Mouse (Mus musculus) adrenal gland, adult 2 months (tissue): ENCODE data around the gene Lrrc39. TPM values are rescaled to one million over a fixed set of nuclear protein-coding genes. Genes with fewer than 3 reads are reported as not detected.
A peak's percentile ranks its signal among the peaks of the same experiment; 100 is the strongest.

Experiments used
- DNase-seq: peaks from one replicate; pipeline ENCODE4 v3.0.0; 2021
- polyA plus RNA-seq: library from polyadenylated mRNA; depleted of rRNA; stranded (reverse); fragments of >200 nt; gene quantifications from 2 replicates; pipeline ENCODE4 v1.2.3, GENCODE M21; 2012; rRNA removed
- total RNA-seq, 2 experiments: library from RNA; stranded (reverse); gene quantifications; 2 replicates each; pipeline ENCODE4 v1.2.3; 2021

Lrrc39 gene
- total and polyA plus RNA-seq, 3 experiments: 0.43 to 3.2 (median 2.0) TPM

DNA sequence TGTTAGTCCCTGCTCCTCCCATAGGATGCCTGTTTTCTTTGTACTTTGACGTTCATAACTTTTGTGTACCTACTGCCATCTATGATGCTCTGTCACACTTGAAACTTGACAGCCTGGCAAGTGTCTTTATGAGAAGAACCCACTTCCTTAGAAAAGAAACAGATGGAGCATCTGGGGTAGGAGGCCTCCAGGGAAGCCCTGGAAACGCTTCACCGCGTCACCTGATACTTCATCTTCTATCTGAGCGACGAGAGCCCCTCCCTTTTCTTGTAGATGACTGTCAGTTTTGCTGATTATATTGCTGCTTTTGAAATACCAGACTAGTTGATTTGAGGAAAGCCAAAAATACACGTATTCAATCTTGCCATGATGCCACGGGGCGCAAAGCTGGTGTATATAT, 41.8 kb downstream of the Lrrc39 start:
- no peak for DNase-seq

DNA sequence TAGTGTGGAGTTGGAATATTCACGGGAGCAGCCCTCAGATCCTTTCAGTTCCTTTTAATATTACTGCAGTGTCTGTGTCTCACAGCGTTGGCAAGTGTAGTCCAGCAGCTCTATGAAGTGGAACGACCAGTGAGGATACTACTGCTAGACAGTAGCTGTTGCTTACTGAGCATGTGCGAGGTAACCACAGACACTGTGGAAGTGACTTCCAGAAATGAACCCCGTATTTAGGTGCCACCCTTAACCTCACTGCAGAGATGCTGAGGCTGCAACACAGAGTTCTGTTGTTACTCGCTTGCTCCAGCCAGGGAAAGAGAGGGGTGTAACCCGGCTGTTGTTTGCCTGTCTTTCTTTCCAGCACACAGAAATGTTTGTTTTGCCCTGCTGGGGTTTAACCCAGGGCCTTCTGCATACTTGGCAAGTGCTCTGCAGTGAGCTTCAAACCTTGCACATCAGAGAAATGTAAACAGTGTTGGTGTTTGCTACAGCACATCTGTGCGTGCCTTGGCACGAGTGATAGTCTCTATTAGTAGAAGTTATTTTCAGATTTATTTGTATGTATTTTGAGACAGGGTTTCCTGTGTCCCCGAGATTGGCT, 51.6 kb downstream of the Lrrc39 start, which contains the start of gene Trmt13:
Trmt13 (minus strand) TSS at position 293 of the 598 bp plus-strand sequence.
- no peak for DNase-seq

DNA sequence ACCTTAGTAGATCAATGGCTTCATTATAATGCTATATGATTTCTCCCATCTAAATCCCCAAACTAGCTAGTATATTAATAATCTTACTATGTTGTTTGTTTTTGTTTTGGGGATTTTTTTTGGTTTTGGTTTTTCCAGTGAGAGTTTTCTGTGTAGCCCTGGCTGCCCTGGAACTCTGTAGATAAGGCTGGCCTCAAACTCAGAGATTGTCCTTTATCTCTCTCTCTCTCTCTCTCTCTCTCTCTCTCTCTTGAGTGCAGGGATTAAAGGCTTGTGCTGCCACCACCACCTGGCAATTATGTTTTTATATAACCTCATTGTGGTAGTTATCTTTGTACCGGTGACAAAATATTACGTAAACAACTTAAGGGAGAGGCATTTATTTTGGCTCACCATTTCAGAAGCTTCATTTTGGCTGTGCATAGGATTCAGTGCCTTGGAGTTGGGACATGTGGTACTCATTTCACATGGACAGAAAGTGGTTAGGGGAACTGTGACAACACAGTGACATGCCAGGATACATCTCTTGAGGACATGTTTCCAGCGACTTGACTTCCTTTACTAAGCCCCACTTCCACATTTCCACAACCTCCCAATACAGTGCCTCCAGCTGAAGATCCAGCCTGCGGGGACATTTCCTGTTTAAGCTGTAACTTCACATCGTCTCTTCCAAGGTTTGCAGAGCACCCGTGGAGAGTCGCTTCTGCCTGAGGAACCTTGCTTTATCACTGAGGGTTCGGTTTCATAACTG, 52.7 kb downstream of the Lrrc39 start:
- DNase-seq: no peak

DNA sequence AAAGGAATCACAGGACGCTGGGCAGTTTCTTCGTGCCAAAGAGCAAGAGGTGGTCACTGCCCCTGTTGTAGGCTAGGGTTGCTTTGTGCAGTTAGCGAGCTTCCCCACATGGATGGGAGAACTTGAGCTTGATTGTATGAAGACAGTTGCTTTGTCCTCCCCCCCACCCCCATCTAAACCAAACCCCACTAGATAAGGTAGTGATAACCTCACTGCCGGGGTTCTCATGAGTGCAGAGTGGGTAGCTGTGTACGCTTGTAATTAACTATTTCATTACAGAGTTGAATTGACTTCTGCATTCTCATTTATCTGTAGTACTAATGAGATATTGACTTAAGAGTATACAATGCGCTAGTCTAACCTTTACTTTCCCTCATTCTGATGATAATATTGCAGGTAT, 56.1 kb downstream of the Lrrc39 start:
- DNase-seq: no peak

DNA sequence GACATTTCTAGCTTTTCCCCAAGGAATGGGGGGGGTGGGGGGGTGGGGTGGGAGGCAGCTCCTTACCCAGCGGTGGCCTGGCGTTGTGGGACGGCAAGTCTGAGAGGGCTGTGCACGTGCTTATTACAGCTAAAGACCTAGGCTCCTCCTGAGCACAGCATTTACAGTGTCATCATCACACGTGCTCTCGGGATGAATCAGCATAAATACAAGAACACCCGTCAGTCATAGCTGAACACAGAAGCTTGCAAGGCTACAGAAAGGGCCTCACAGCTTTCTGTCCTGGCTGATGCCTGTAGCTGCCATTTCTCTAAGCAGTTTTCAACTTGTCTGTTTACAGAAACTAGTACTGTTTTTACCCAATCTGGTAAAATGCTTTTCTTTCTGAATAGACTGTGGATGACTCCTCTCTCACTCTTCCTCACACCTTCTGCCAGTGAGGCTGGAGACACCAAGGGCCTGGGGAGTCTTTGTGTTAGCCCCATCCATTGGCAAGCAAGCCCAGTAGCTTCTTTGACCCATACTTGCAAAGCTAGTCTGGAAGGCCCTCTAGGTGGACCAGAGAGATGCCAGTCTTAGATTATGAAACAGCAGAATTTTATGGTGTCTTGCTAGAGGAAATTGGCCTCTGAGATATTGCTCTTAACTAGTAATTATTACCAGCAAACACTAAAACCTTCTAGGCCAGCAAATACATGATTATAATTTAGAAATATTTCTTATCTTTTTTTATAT, 58.0 kb downstream of the Lrrc39 start:
- DNase-seq: peak; percentile 15

DNA sequence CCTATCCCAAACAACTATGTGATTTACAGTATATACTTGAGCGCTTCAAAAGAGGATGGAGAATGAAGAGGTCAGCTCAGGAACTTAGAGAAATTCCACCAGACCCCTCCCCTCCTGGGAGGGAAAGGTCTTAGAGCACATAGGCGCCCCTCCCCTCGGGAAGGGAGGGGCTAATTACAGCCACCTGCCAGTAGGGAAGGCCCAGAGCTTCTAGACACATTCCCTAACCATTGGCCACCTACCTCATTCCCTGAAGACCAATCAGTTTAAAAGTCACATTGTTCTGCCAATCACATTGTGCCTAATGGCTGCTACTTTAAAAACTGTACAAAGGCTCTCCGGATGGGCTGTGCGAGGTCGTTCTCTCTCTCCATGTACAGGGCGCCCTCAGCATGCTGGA, 59.9 kb downstream of the Lrrc39 start:
- no peak for DNase-seq

DNA sequence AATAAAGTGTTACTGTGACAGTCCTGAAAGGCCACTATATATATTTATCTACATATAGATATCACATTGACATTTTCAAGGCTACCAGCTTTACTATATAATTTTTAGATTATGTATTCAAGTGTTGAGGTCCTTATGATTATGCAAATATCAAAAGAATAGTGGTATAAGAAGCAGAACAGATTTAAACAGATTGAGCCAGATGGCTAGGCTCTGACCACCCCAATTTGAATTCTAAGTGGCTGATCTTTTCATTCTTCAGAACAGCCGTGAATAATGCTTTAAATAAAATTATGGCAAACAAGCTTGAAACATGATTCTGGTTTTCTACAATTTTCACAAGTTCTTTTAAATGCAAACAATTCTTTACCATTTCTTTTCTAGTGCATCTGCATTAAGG, 68.7 kb downstream of the Lrrc39 start:
- no peak for DNase-seq

Other genes with a start within 250 kb of the Lrrc39 start
- 10 to 100 TPM; 11.0 to 14.9 TPM for gene Cdc14a, start 138.9 kb upstream of the Lrrc39 start, total RNA-seq
- 10.8 and 14.0 TPM in 2 replicates for gene Cdc14a, start 138.9 kb upstream of the Lrrc39 start, polyA plus RNA-seq
- 10 to 100 TPM; 27.4 to 37.1 TPM for gene Rtca, start 54.8 kb upstream of the Lrrc39 start, total RNA-seq
- gene Rtca, start 54.8 kb upstream of the Lrrc39 start, polyA plus RNA-seq: 28.6 and 40.6 TPM in 2 replicates
- 10 to 100 TPM; 83.9 to 91.5 TPM for gene Dbt, start 49.9 kb upstream of the Lrrc39 start, total RNA-seq
- 13.2 and 21.4 TPM in 2 replicates for gene Dbt, start 49.9 kb upstream of the Lrrc39 start, polyA plus RNA-seq
- gene Sass6, start 32.0 kb downstream of the Lrrc39 start, total RNA-seq: 1 to 10 TPM; 1.9 to 3.5 TPM
- 0.21 and 0.38 TPM in 2 replicates for gene Sass6, start 32.0 kb downstream of the Lrrc39 start, polyA plus RNA-seq
- 10 to 100 TPM; 11.5 to 16.4 TPM for gene Trmt13, start 51.6 kb downstream of the Lrrc39 start, total RNA-seq
- 1.8 and 2.3 TPM in 2 replicates for gene Trmt13, start 51.6 kb downstream of the Lrrc39 start, polyA plus RNA-seq
- 10 to 100 TPM; 48.9 to 55.8 TPM for gene Mfsd14a, start 99.7 kb downstream of the Lrrc39 start, total RNA-seq
- gene Mfsd14a, start 99.7 kb downstream of the Lrrc39 start, polyA plus RNA-seq: 7.1 and 8.1 TPM in 2 replicates
- not detected for gene Gm43191, start 118.3 kb downstream of the Lrrc39 start, total RNA-seq
- gene Gm43191, start 118.3 kb downstream of the Lrrc39 start, polyA plus RNA-seq: not detected in 2 replicates
- gene Slc35a3, start 149.9 kb downstream of the Lrrc39 start, total RNA-seq: 10 to 100 TPM; 20.2 to 26.7 TPM
- 1.1 TPM in 2 replicates for gene Slc35a3, start 149.9 kb downstream of the Lrrc39 start, polyA plus RNA-seq
- gene Agl, start 245.2 kb downstream of the Lrrc39 start, total RNA-seq: 10 to 100 TPM; 53.8 to 54.6 TPM
- 9.7 and 9.8 TPM in 2 replicates for gene Agl, start 245.2 kb downstream of the Lrrc39 start, polyA plus RNA-seq